Mouse (Mus musculus) heart, embryonic 15.5 days (tissue): ENCODE results near the gene Ppp1r16b. TPM values are rescaled to one million over a fixed set of nuclear protein-coding genes. Genes with fewer than 3 reads are reported as not detected.

Experiments
- ATAC-seq: fragments of 200-750 bp; cut with Nextera tagmentation; replicated peaks from 2 replicates; pipeline ENCODE4 v1.8.0; 2017; ENCODE audit warnings: low read depth, moderate TSS enrichment; ENCODE audit not compliant: insufficient number of reproducible peaks, insufficient read depth, low FRiP score
- H3K27ac ChIP-seq: fragments of 300-500 bp; sonication (generic); 2 replicates; pipeline ENCODE4 v1.5.1; 2015; ENCODE audit warnings: mild to moderate bottlenecking, inconsistent platforms
- H3K27me3 ChIP-seq: fragments of 300-500 bp; sonication (generic); 2 replicates; pipeline ENCODE4 v1.6.1; 2015; ENCODE audit warnings: inconsistent platforms
- H3K36me3 ChIP-seq: fragments of 300-500 bp; sonication (generic); 2 replicates; pipeline ENCODE4 v1.6.1; 2015; ENCODE audit warnings: mild to moderate bottlenecking, inconsistent platforms
- H3K4me1 ChIP-seq: fragments of 300-500 bp; sonication (generic); replicated peaks from 2 replicates; pipeline ENCODE4 v1.6.1; 2015; ENCODE audit warnings: inconsistent platforms
- H3K4me2 ChIP-seq: fragments of 300-500 bp; sonication (generic); 2 replicates; pipeline ENCODE4 v1.6.1; 2015; ENCODE audit warnings: inconsistent platforms, mild to moderate bottlenecking, moderate library complexity
- H3K4me3 ChIP-seq: fragments of 300-500 bp; sonication (generic); 2 replicates; pipeline ENCODE4 v1.5.1; 2015; ENCODE audit warnings: mild to moderate bottlenecking, inconsistent platforms
- H3K9ac ChIP-seq: fragments of 300-500 bp; sonication (generic); 2 replicates; pipeline ENCODE4 v1.6.1; 2015; ENCODE audit warnings: mild to moderate bottlenecking, inconsistent platforms
- H3K9me3 ChIP-seq: fragments of 300-500 bp; sonication (generic); replicated peaks from 2 replicates; pipeline ENCODE4 v1.6.1; 2016; ENCODE audit warnings: inconsistent platforms
- WGBS: fragments of 180-500 bp; shearing (Covaris S2); methylation state at CpG from one replicate; pipeline ENCODE4 v1.1.7; 2015; ENCODE audit warnings: mixed read lengths; 5-methylcytosine and 5-hydroxymethylcytosine counted together
- polyA plus RNA-seq: library from polyadenylated mRNA; unstranded; fragments of >200 nt; fragmentation: Nextera tagmentation; extraction: Ambion mirVana; gene quantifications from 2 replicates; pipeline ENCODE4 v1.2.1, GENCODE M21; 2015

Ppp1r16b gene
- polyA plus RNA-seq, 1 experiment from 2014 or later = 5.2 TPM

- Histone ChIP-seq H3K9ac (no peak overlapping the region), H3K4me3 (no peak overlapping the region), H3K27me3 (no peaks in the 10 kb centered on the region; the same call in 1 of the 2 replicates), H3K9me3 (no peaks in the 10 kb centered on the region), H3K27ac (no peak overlapping the region), H3K36me3 (no peaks in the 10 kb centered on the region), H3K4me2 (no peak overlapping the region; the same call in 1 of the 2 replicates), H3K4me1 (peaks cover 13% of the 10 kb centered on the region)
- 30% methylated on average over 12 of the region's 12 CpGs for WGBS
- no peak; the same call in 1 of the 2 replicates for ATAC-seq
Measured at GRCm38 (mm10) chr2:158711929-158712751, 46.9 kb downstream of the Ppp1r16b start.

GRCm38 (mm10) chr2:158714826-158715225, 49.6 kb downstream of the Ppp1r16b start:
- no peak overlapping the region for H3K9ac ChIP-seq
- no peaks in the 10 kb centered on the region; the same call in 1 of the 2 replicates for H3K27me3 ChIP-seq
- H3K27ac ChIP-seq = no peak overlapping the region
- H3K4me3 ChIP-seq = no peak overlapping the region
- 79% methylated on average over 6 of the region's 6 CpGs for WGBS
- no peaks in the 10 kb centered on the region for H3K9me3 ChIP-seq
- no peak for ATAC-seq
- peaks cover 15% of the 10 kb centered on the region for H3K4me1 ChIP-seq
- H3K36me3 ChIP-seq = no peaks in the 10 kb centered on the region
- H3K4me2 ChIP-seq = no peak overlapping the region

GRCm38 (mm10) chr2:158716066-158716465, 50.9 kb downstream of the Ppp1r16b start:
- WGBS = 18% methylated on average over 5 of the region's 5 CpGs
- H3K27me3 ChIP-seq = no peaks in the 10 kb centered on the region; the same call in 1 of the 2 replicates
- H3K36me3 ChIP-seq = no peaks in the 10 kb centered on the region
- H3K4me2 ChIP-seq = no peak overlapping the region
- H3K9me3 ChIP-seq = no peaks in the 10 kb centered on the region
- no peak overlapping the region for H3K27ac ChIP-seq
- ATAC-seq = no peak
- no peak overlapping the region for H3K9ac ChIP-seq
- peaks cover 15% of the 10 kb centered on the region for H3K4me1 ChIP-seq
- H3K4me3 ChIP-seq = no peak overlapping the region

- Histone ChIP-seq H3K9ac (no peak overlapping the region), H3K4me1 (peaks cover 15% of the 10 kb centered on the region), H3K4me3 (no peak overlapping the region), H3K27ac (no peak overlapping the region), H3K4me2 (no peak overlapping the region), H3K36me3 (no peaks in the 10 kb centered on the region), H3K27me3 (no peaks in the 10 kb centered on the region; the same call in 1 of the 2 replicates), H3K9me3 (no peaks in the 10 kb centered on the region)
- ATAC-seq = no peak
- 67% methylated on average over 5 of the region's 5 CpGs for WGBS
Measured at GRCm38 (mm10) chr2:158717551-158718418, 52.6 kb downstream of the Ppp1r16b start.

- Histone ChIP-seq H3K4me3 (no peak overlapping the region), H3K4me2 (no peak overlapping the region), H3K27ac (no peak overlapping the region), H3K27me3 (no peaks in the 10 kb centered on the region; the same call in 1 of the 2 replicates), H3K9ac (no peak overlapping the region), H3K36me3 (no peaks in the 10 kb centered on the region), H3K9me3 (no peaks in the 10 kb centered on the region), H3K4me1 (peaks cover 25% of the 10 kb centered on the region)
- ATAC-seq = no peak; the same call in 1 of the 2 replicates
- WGBS = 73% methylated on average over 12 of the region's 12 CpGs
Measured at GRCm38 (mm10) chr2:158718816-158719549, 53.8 kb downstream of the Ppp1r16b start.

GRCm38 (mm10) chr2:158720715-158721370, 55.6 kb downstream of the Ppp1r16b start:
- peaks cover 25% of the 10 kb centered on the region for H3K4me1 ChIP-seq
- WGBS = 71% methylated on average over 16 of the region's 16 CpGs
- no peak overlapping the region for H3K27ac ChIP-seq
- no peaks in the 10 kb centered on the region for H3K27me3 ChIP-seq
- H3K9me3 ChIP-seq = no peaks in the 10 kb centered on the region
- H3K4me2 ChIP-seq = no peak overlapping the region
- no peak overlapping the region for H3K4me3 ChIP-seq
- H3K36me3 ChIP-seq = no peaks in the 10 kb centered on the region
- no peak for ATAC-seq
- H3K9ac ChIP-seq = no peak overlapping the region

- 46% methylated on average over 3 of the region's 3 CpGs for WGBS
- ATAC-seq = no peak
- Histone ChIP-seq H3K27me3 (no peaks in the 10 kb centered on the region), H3K27ac (no peak overlapping the region), H3K36me3 (no peaks in the 10 kb centered on the region), H3K4me2 (no peak overlapping the region), H3K9ac (no peak overlapping the region), H3K4me1 (peaks cover 22% of the 10 kb centered on the region), H3K4me3 (no peak overlapping the region), H3K9me3 (no peaks in the 10 kb centered on the region)
Measured at GRCm38 (mm10) chr2:158721481-158721880, 56.3 kb downstream of the Ppp1r16b start.

- no peaks in the 10 kb centered on the region for H3K27me3 ChIP-seq
- no peak overlapping the region for H3K9ac ChIP-seq
- H3K4me2 ChIP-seq = no peak overlapping the region
- 36% methylated on average over 4 of the region's 4 CpGs for WGBS
- H3K4me3 ChIP-seq = no peak overlapping the region
- no peaks in the 10 kb centered on the region for H3K9me3 ChIP-seq
- H3K4me1 ChIP-seq = peaks cover 22% of the 10 kb centered on the region
- H3K36me3 ChIP-seq = no peaks in the 10 kb centered on the region
- ATAC-seq = no peak
- peak overlapping the region; percentile 66; the same call in 1 of the 2 replicates for H3K27ac ChIP-seq
Measured at GRCm38 (mm10) chr2:158722135-158722534, 56.9 kb downstream of the Ppp1r16b start.

- Histone ChIP-seq H3K4me3 (no peak overlapping the region), H3K36me3 (no peaks in the 10 kb centered on the region), H3K9me3 (no peaks in the 10 kb centered on the region), H3K4me1 (peaks cover 19% of the 10 kb centered on the region), H3K27me3 (no peaks in the 10 kb centered on the region), H3K27ac (peak overlapping the region; percentile 66), H3K4me2 (peak overlapping the region; percentile 20), H3K9ac (no peak overlapping the region)
- 9% methylated on average over 6 of the region's 6 CpGs for WGBS
- ATAC-seq = 0 out of 2 replicates have a peak, but pooled peaks have one; percentile 14
Measured at GRCm38 (mm10) chr2:158722991-158723551, 57.9 kb downstream of the Ppp1r16b start.

GRCm38 (mm10) chr2:158723806-158724205, 58.6 kb downstream of the Ppp1r16b start:
- Histone ChIP-seq H3K36me3 (no peaks in the 10 kb centered on the region), H3K9ac (no peak overlapping the region), H3K4me1 (peaks cover 19% of the 10 kb centered on the region), H3K9me3 (no peaks in the 10 kb centered on the region), H3K4me2 (0 out of 2 replicates have a peak overlapping the region, but pooled peaks have one; percentile 3), H3K4me3 (no peak overlapping the region), H3K27ac (peak overlapping the region; percentile 66), H3K27me3 (no peaks in the 10 kb centered on the region)
- ATAC-seq = no peak
- 8% methylated on average over 6 of the region's 6 CpGs for WGBS
